Mouse (Mus musculus) thymus, postnatal 14 days (tissue): Measurements from ENCODE around the gene Atp1a1.

Source experiments
- DNase-seq: peaks from one replicate; pipeline ENCODE4 v3.0.0; 2021

Gene Atp1a1

GRCm38 (mm10) chr3:101604550-101605223 lies at the start of gene Atp1a1:
Gene Atp1a1 (minus strand): TSS chr3:101604684.
- DNase-seq, result peak; percentile 100

- DNase-seq, result no peak
Observed at GRCm38 (mm10) chr3:101653446-101653845, 49.0 kb upstream of the Atp1a1 start.

GRCm38 (mm10) chr3:101652967-101653366 lies 48.5 kb upstream of the Atp1a1 start:
- no peak for DNase-seq

GRCm38 (mm10) chr3:101650328-101650727 lies 45.8 kb upstream of the Atp1a1 start:
- no peak for DNase-seq

GRCm38 (mm10) chr3:101649271-101649670 lies 44.8 kb upstream of the Atp1a1 start:
- DNase-seq, result no peak

GRCm38 (mm10) chr3:101648096-101648793 lies 43.8 kb upstream of the Atp1a1 start:
- DNase-seq, result peak; percentile 30

GRCm38 (mm10) chr3:101646806-101647205 lies 42.3 kb upstream of the Atp1a1 start:
- DNase-seq, result no peak

GRCm38 (mm10) chr3:101645569-101646106 lies 41.2 kb upstream of the Atp1a1 start:
- no peak for DNase-seq

- no peak for DNase-seq
Observed at GRCm38 (mm10) chr3:101644062-101644802, 39.7 kb upstream of the Atp1a1 start.

- DNase-seq, result no peak
Observed at GRCm38 (mm10) chr3:101643264-101643663, 38.8 kb upstream of the Atp1a1 start.

GRCm38 (mm10) chr3:101638223-101638622 lies 33.7 kb upstream of the Atp1a1 start:
- no peak for DNase-seq

GRCm38 (mm10) chr3:101636510-101636909 lies 32.0 kb upstream of the Atp1a1 start:
- no peak for DNase-seq

- no peak for DNase-seq
Observed at GRCm38 (mm10) chr3:101636086-101636485, 31.6 kb upstream of the Atp1a1 start.

GRCm38 (mm10) chr3:101634141-101634900 lies 29.8 kb upstream of the Atp1a1 start:
- DNase-seq, result no peak

GRCm38 (mm10) chr3:101628255-101628654 lies 23.8 kb upstream of the Atp1a1 start:
- no peak for DNase-seq

GRCm38 (mm10) chr3:101624287-101624686 lies 19.8 kb upstream of the Atp1a1 start:
- DNase-seq, result no peak

- no peak for DNase-seq
Observed at GRCm38 (mm10) chr3:101619017-101619416, 14.5 kb upstream of the Atp1a1 start.

- no peak for DNase-seq
Observed at GRCm38 (mm10) chr3:101618505-101618904, 14.0 kb upstream of the Atp1a1 start.

- DNase-seq, result no peak
Observed at GRCm38 (mm10) chr3:101617451-101617850, 13.0 kb upstream of the Atp1a1 start.

GRCm38 (mm10) chr3:101617007-101617406 lies 12.5 kb upstream of the Atp1a1 start:
- no peak for DNase-seq

- DNase-seq, result no peak
Observed at GRCm38 (mm10) chr3:101615856-101616255, 11.4 kb upstream of the Atp1a1 start.

- DNase-seq, result no peak
Observed at GRCm38 (mm10) chr3:101611813-101612491, 7.5 kb upstream of the Atp1a1 start.
